Mouse (Mus musculus) lung, postnatal 10 days (tissue): ENCODE data around the gene Washc4.
A peak's percentile ranks its signal among the peaks of the same experiment; 100 is the strongest.

Source experiments
- DNase-seq: peaks from one replicate; pipeline ENCODE4 v3.0.0; 2021

The Washc4 gene

DNA sequence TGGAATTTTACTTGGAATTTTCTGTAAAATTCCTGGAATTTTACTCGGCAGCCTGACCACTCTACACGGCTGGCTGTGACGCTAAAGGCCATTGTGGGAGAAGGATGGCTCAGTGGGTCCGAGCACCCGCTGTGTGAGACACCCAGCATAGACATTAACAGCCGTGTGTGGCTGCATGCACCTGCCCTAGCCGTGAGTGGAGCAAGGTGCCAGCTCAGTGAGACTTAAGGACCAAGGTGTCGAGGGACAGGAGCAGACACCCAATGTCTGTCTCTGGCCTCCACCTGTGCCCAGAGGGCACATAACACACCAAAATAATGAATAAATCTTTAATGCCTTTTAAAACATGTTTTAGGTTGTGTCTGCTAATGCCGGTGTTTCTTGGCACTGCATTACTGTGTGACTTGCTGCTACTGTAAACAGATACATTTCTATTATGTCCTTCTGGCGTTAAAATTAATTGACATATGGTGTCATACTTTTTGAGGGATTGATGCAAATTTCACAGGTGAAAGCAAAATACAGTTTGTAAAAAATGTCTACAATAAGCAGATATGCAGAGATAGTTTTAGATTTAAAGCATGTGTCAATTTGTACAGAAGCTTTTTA lies 60.5 kb downstream of the Washc4 start:
- no peak for DNase-seq

DNA sequence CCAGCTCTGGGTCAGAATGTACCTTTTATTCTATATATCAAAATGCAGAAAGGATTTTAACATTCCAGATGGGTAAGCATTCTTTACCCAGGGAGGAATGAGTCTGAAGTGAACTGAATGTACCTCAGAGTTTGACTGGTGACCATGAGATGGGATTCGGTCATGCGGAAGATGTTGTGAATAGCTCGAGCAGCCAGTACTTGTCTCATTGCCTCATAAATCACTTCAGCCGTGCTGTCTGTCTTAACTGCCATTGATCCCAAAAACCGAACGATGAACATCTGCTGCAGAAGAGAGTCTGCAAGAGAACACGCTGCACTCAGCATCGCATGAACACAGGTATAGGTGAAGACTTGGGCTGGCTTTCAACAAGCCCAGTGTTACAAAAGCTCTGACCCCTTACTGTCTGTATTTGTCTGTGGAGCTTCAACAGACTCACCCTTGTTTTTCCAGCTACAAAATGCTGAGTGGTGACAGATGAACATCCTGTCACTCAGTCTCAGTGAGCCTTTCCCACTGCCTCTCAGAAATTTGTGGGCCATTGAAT lies 62.2 kb downstream of the Washc4 start:
- no peak for DNase-seq

GRCm38 (mm10) chr10:83607111-83607510 lies 63.6 kb downstream of the Washc4 start:
- no peak for DNase-seq

DNA sequence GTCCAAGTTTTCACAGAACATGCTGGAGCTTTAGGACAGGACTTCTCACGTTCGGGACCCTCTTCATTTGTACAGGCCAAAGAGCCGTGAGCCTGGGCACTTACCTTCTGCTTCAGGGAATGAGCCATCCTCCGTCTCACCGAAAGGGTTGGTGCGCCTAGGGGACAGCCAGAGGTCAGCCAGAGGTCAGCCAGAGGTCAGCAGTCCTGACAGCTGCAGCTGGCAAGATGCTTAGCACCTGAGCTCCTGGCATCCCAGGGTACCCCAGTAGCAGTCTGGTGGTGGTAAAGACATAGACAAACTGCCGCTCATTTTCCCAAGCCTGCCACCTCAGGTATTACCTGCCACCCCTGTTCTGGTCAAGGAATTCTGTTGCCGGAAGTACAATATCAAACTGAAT lies 65.0 kb downstream of the Washc4 start:
- DNase-seq: no peak

DNA sequence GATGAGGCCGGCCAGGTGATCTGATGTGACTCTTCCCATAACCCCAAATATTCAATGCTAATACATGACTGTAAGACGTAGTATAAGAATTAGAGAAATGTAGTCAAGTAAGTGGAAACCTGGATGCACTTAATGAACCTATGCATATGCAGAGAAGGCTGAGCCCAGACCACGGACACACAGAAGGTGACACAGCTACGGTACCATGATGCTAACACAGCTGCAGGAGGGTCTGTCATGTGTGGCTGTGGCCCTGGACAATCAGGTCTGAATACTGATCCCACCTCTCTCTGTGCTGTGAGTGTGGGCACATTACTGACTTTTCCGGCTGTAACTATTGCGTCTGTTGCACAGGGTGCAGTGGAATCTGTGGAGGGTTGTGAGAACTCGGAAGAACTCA lies 67.0 kb downstream of the Washc4 start:
- DNase-seq: no peak

DNA sequence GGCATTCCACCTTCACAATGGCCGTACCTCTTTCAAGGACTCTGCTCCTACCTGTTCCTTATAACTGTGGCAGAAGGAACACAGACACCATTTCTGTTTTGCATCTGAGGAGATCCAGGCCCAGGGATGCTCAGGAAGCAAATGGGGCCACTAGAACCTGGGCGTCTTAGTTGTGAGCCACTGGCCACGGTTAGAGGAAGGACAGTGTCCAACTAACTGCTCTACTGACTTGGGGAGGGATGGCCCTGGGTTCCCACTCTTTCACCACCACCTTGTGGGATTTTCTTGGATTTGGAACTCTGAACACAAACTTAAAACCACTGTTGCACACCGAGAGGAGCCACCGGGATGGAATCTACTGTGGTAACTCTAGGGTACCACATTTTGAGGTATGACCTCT lies 68.3 kb downstream of the Washc4 start:
- DNase-seq: no peak

GRCm38 (mm10) chr10:83612648-83613215 lies 69.2 kb downstream of the Washc4 start:
- no peak for DNase-seq

DNA sequence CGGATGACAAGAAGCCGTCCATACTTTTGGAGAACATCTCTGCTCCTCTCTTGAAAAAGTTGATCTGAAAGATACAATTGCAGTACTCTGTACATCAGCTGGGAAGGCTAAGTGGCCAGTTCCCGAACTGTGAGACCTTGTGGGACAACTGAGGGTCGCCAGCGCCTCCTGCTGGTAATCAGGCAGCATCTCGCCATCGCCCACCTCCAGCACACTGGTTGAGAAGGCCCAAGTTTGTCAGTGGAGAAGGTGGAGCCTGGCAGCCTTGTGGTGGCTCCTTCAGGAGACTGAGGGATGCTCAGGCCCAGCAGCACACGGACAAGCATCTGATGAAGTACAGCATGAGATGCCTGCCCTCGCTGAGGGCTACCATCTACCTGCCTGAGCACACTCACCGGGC lies 73.8 kb downstream of the Washc4 start:
- peak; percentile 49 for DNase-seq

DNA sequence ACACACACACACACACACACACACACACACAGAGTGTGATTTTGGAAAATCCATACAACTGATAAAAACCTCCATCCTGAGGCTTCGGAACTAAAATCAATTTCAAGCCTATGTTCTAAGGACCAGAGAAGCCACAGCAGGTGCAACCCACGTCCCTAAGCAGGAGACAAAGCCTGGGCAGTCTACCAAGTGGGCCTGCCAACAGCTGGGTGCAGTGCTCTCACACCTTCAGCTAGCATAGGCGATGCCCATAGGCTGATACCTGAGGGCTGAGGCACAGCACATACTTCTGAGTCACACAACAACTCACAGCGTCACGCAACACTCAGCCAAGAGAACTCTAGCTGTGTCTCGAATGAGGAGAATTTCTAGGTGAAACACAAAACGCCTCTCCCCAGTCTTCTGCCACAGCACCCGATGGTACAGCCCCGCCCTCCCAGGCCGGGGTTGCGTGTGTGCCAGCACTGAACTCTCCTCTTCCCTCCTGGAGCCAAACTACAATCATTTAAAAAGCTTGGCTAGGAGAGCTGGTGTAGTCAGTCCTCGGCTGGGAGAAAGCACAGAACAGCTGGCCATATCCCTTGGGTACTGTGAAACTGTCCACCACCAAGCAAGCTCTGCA lies 75.4 kb downstream of the Washc4 start:
- DNase-seq: no peak

DNA sequence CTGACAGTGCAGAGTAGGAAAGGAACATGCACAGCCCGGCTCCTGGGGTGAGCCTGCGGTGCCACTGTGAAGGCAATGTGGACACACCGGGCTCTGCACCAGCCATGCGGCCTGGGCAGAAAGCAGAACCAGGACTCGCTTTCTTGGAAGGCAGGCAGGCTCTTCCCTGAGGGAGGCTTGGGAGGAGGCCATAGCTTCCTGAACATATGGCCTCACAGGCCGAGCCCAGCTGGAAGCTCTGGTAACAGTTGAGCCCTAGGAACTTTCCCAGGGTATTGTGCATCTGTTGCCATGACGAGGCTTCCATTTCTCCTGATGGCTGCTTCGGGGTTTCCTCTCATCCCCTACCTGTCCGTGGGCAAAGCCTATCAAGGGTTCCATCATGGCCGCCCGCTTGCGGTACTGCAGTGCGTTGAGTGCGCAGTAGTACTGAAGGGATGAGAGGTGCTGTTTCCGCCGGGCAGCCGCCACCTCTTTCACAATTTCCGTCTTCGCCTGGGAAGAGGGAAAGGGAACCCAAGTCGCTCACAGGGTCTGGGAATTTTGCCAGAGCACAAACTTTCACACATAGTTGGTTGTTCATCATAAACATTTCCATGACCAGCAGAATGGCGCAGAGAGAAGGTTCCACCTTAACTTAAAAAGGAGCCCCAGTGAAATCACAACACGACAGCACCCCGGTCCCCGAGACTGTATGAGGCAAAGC lies 77.0 kb downstream of the Washc4 start:
- DNase-seq: peak; percentile 43

- no peak for DNase-seq
Measured at GRCm38 (mm10) chr10:83624065-83624464, 80.5 kb downstream of the Washc4 start.

GRCm38 (mm10) chr10:83624841-83625240 lies 81.3 kb downstream of the Washc4 start:
- no peak for DNase-seq

DNA sequence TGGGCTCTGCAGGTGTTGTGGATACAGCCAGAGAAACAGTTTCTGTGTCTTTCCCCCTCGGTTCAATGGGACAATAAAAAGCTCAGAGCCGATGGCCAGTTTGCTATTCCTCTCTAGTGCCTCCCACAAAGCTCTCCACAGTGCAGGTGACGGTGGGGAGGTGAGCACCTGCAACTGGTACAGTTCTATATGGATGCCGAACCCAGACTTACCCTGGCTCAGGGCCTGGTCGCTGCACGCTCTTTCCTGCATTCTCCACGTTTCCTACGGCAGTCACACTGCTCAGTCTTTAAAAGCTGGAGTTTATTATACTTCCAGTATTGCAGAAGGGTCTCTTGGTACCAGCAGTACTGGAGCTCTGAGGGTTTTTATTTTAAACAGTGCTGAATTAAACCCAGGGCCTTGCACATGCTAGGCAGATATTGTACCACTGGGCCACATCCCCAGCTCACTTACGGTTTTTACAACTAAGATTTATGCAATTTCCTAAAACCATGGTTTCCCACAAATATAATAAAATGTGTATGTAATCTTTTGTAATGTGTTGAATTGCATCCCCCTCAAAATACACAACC lies 83.6 kb downstream of the Washc4 start:
- DNase-seq: no peak

DNA sequence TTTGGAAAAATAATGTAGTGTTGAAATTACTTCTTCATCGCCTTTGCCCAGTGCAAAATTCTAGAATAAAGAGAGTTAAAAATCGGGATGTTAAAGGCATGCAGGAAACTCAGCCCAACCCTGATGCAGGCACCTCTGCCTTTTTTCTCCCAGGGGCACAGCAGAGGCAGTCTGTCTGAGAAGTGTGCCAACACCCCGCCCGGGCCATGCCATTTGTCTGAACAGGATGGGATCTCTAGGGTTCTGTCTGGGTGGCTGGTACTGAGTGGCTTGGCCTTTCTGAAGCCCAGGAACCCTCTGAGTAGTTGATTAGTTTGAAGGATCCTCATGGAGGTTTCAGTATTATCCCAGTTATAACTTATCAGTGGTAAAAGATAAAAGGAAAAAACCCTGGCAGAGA lies 84.7 kb downstream of the Washc4 start:
- DNase-seq: no peak

DNA sequence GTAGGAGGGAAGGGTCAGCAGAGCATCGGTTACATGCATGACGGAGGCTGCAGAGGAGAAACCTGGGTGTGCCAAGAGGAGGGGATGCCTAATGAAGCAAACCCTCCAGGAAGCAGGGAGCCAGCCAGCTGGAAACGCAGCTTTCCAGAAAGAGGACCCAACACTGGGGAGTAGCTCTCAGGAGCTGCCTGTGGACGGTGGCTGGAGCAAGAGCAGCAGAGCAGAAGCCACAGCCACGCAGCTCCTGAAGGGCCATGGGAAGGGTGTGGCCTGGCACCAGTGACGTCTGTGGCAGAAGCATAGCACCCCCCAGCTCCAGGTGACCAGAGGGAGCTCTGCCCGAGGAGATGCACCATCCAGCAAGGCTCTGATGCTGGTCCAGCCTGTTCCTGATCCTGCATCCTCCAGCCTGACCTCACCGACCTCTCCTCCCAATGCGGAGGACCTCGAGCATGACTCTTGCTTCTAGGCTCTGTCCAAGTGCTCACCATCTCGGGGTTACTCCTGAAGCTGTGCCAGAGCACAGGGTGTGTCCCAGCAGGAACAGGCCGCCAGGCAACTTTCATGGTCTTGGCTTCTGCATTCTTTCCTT lies 85.7 kb downstream of the Washc4 start:
- DNase-seq: peak; percentile 10

DNA sequence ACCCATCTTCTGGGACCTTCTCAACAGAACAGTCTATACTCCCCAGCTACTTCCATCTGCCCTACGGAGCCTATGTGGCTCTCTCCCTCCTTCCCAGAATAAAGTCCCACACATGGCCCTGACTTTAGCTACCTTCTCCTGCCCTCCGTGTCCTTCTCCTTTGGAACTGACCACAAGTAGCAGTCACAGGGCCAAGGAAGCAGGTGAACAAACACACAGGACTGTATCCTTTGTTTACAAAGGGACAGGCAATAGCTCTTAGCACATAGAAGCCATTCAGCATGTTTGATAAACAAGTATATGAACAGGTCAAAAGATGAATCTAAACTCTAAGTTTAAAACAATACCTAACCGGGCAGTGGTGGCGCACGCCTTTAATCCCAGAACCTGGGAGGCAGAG lies 86.3 kb downstream of the Washc4 start:
- DNase-seq: no peak

DNA sequence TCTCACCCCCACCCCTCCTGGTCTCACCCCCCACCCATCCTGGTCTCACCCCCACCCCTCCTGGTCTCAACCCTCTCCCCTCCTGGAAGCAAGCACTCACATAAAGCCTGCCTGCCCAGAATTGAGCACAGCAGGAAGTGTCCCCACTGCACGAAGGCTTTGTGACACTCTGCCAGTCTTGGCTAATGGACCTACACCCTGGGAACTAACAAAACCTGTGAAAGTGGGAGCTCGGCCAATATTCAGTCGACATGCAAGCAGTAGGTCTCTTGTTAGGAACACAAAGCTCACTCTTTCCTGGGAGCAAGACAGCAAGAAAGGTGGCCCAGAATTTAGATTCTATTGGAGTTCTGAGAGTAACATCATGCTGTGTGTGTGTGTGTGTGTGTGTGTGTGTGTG lies 87.3 kb downstream of the Washc4 start:
- DNase-seq: peak; percentile 59

- no peak for DNase-seq
Measured at GRCm38 (mm10) chr10:83631775-83632174, 88.2 kb downstream of the Washc4 start.

GRCm38 (mm10) chr10:83632806-83633374 lies 89.3 kb downstream of the Washc4 start:
- DNase-seq: no peak

- DNase-seq: peak; percentile 56
Measured at GRCm38 (mm10) chr10:83634461-83634860, 90.9 kb downstream of the Washc4 start.

DNA sequence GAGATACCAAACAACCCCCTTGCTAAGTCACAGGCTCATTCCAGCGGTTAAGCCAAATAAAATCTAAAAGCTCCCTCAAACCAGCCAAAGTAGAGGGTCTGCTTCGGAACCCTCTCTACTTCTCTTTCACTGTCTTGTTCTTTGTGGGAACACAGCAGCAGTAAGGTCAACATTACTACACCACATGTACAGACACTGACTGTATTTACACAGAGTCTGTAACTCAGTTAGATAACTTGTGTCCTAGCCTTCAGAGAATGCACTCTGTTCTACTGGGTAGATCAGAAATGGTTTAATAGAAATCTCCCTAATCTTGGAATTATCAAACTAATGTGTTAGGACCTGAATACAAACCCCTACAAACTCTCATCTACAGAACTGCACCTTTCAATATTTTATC lies 92.6 kb downstream of the Washc4 start:
- no peak for DNase-seq

- peak; percentile 88 for DNase-seq
Measured at GRCm38 (mm10) chr10:83637295-83637694, 93.7 kb downstream of the Washc4 start.
